Mouse (Mus musculus) heart, postnatal 36 days (tissue): ENCODE data around the gene Dab1. TPM values are rescaled to one million over a fixed set of nuclear protein-coding genes. Genes with fewer than 3 reads are reported as not detected.

Source experiments
- DNase-seq, 2 experiments: peaks; one replicate each; pipeline ENCODE4 v3.0.0; 2021 to 2022
- intact Hi-C: fragments of 180-260 bp; cut with DNase I; formaldehyde crosslinking; loops from one replicate; pipeline ENCODE4 v1.15.1; 2025
- total RNA-seq, 2 experiments: library from RNA; stranded (reverse); gene quantifications; 2 replicates each; pipeline ENCODE4 v1.2.3; 2021

Dab1 gene
- total RNA-seq, 2 experiments from 2014 or later: not detected

GRCm38 (mm10) chr4:104465594-104465993 lies 846.4 kb downstream of the Dab1 start:
- intact Hi-C loops: no loop called here
- DNase-seq: no peak

DNA sequence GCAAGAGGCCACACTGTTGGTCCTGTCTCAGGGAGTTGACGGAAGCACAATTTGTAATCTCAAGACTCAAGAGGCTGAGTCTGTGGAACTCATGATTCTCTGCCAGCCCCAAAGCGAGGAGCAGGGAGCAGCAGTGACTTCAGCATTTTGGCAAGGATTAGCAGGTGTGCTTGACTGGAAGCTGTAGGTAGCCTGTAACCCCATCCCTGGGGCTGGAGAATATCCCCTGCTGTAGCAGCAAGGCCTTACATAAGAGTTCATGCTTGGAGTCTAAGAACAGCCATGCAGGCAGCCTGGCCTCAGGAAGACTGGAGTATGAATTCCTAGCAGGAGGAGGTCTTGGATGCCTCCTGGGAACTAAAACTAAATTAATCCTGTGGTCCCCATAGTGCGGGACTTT lies 849.5 kb downstream of the Dab1 start:
- DNase-seq: no peak
- intact Hi-C loops: no loop called here

- intact Hi-C loops: no loop called here
- DNase-seq: no peak
Observed at GRCm38 (mm10) chr4:104472915-104473314, 853.8 kb downstream of the Dab1 start.

DNA sequence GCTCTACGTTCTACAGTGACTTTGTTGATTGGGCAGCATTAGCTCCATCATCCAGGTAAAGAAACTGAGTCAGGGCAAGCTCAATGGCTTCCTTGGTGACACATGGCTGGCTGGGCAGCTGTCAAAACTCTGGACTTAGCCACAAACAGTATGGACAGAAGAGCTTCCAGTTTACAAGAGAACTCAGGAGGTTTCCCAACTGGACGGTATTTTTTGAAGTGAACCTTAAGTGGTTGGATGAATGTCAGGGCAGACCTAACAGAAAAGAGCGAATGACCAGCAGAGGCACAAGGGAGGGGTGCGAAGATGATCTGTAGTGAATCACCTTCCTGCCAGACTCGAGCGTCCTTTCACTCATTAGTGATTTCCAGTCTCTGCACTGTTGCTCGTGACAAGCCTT lies 857.7 kb downstream of the Dab1 start:
- intact Hi-C loops: no loop called here
- DNase-seq: no peak

DNA sequence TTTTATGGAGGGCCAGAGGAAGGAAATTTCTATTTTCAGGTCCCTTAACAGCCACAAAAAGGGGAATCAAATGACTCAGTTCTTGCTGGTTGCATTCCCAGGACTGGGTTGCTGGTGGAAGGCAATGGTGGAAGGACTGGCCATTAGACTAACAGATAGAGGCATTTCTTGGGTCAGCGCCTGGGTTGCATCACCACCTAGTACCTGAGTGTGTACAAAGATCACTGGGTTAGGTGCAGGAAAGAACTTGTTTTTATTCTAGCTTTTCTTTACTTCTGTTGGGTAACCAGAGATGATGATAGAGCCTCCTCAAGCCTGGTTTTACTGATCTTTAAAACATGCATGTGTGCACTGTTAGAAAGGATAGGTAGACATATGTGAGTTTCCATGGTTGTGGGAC lies 864.8 kb downstream of the Dab1 start:
- intact Hi-C loops: no loop called here

DNA sequence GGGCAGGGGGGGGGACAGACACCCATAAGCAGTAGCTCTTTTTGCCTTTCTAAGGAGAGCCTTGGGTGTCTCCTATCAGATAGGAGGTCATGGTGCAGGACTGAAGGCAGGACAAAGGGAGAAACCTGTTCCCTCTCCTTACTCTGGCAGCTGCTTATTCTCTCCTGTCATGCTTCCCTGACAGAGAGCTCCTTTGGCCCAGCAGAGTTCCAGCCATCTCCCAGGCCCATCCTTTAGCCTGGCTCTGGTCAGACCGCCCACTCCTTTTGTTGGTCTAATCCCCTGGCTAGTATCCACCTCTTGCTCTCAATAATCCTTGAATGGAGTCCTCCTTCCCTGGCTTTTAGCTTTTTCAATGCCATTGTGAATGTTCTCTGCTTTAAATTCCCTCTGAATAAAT lies 878.1 kb downstream of the Dab1 start:
- intact Hi-C loops: no loop called here
- no peak for DNase-seq

More for the DNA sequence above, 864.8 kb downstream of the Dab1 start:
- DNase-seq: no peak

GRCm38 (mm10) chr4:104500112-104500511 lies 881.0 kb downstream of the Dab1 start:
- no peak for DNase-seq
- intact Hi-C loops: no loop called here

- intact Hi-C loops: no loop called here
- no peak for DNase-seq
Observed at GRCm38 (mm10) chr4:104500646-104501045, 881.5 kb downstream of the Dab1 start.

GRCm38 (mm10) chr4:104501245-104501644 lies 882.1 kb downstream of the Dab1 start:
- intact Hi-C loops: no loop called here

GRCm38 (mm10) chr4:104504916-104505315 lies 885.8 kb downstream of the Dab1 start:
- DNase-seq: no peak
- intact Hi-C loops: no loop called here

More at GRCm38 (mm10) chr4:104501245-104501644, 882.1 kb downstream of the Dab1 start:
- no peak for DNase-seq

DNA sequence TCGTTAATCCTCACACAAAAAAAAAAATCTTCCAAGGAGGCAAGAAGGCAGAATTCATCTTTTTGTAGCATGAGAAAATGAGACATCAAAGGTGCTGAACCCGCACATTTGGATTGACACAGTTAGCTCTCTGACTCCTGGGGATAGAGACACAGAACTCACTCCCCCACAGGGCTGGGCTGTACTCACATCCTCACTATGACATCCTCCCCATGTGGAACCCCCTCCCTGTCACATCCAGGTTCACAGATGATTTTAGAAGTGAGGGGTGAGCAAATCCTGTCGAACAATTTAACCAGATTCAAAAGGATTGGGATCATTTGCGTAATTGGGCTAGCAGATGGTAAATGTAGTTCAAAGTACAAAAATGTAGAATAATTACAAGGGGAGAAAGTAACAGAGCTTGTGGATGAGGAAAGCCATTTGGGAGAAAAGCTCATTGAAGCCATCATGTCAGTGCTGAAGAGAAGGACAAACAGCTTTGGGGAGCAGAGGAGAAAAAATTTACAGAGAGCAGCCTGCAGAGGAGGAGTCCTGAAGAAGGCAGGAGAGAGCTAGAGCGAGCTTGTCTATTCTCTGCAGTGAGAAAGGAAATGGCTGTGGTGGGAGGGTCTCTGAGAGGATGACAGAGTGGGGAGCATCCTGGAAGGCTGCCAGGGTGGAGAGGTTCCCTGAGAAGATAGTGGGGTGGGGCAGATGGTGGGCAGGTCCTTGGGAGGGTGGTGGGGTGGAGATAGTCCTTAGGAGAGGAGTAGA lies 890.2 kb downstream of the Dab1 start:
- no peak for DNase-seq
- intact Hi-C loops: no loop called here

DNA sequence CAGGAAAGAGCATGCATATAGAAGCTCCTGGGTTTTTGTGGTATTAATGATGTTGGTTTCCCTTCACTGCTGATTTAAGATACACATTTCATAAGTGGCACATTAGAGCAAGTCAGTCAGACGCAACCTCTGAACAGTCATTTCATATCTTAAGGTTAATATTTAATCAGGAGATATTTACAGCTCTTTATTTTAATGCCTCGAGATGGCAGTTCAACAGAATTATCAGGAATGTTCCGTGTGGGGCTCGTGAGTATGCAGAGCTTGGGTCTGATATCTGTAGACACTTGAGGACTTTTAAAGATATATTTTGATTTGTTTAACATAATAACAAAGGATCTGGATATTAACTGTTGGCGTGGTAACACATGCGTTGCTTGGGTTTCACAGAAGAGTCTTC lies 892.7 kb downstream of the Dab1 start:
- intact Hi-C loops: no loop called here
- DNase-seq: no peak

GRCm38 (mm10) chr4:104512513-104512912 lies 893.4 kb downstream of the Dab1 start:
- intact Hi-C loops: no loop called here

DNA sequence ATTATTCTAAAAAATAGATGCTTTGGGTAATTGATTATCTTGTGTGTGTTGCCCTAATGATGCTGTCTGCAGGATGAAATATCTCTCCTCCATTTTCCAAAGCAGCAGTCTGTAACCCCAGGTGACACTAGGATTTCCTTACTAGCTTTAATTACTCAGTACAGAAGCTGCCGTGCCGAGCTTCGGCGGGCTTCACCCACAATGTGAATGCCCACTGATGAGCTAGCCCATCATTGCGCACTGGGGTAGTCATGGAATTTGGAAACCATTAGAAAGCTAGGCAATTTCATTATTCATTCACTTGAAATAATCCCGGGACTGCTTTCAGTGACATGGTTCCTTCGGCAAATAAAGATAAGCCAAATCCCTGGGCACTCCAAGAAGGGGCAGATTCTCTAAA lies 894.5 kb downstream of the Dab1 start:
- no peak for DNase-seq
- intact Hi-C loops: loop anchor here (2.0 kb wide), 1 partner anchor 381 kb away; no protein-coding TSS in a partner anchor

More at GRCm38 (mm10) chr4:104512513-104512912, 893.4 kb downstream of the Dab1 start:
- DNase-seq: no peak

- intact Hi-C loops: loop anchor here (2.0 kb wide), 1 partner anchor 380 kb away; no protein-coding TSS in a partner anchor
- DNase-seq: peak; percentile 1 to 10
Observed at GRCm38 (mm10) chr4:104514568-104515000, 895.4 kb downstream of the Dab1 start.

GRCm38 (mm10) chr4:104515681-104516080 lies 896.5 kb downstream of the Dab1 start:
- intact Hi-C loops: loop anchor here (2.0 kb wide), 1 partner anchor 379 kb away; no protein-coding TSS in a partner anchor
- no peak for DNase-seq

DNA sequence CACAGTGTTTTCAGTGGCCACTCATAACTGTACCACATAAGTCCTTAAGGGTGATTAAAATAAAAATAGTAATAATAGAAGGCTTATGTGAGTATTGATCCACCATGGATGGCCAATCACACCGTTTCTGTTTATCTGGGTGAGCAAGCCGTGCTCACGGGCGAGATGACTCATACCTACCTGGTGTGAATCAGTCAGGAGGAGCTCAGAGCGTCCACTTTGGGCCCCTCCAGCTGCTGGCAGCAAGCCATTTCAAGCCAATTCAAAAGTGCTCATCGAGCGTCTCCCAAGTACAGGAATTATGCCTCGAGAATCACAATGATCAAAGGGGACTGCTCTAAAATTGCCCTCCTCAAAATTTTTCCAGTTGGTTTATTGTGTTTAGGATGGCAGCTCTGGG lies 903.2 kb downstream of the Dab1 start:
- no peak for DNase-seq
- intact Hi-C loops: no loop called here

DNA sequence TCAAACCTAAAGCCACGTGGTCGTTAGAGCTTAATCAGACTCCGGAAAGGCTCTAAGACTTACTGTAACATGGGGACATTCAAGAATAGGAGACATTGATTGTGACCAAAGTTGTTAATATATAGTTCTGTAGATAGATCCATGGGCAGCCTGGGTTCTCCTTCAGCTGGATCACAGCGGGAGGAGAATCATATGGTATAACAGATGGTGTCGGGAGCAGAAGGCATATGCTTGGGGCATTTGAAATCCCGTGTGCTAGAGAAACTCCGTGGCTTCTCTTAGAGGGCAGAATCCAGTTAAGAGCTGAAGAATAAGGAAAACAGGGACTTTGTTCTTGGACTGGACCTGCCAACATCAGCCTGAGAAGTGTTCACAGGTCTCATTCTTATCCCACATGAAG lies 904.6 kb downstream of the Dab1 start:
- intact Hi-C loops: no loop called here
- DNase-seq: no peak

DNA sequence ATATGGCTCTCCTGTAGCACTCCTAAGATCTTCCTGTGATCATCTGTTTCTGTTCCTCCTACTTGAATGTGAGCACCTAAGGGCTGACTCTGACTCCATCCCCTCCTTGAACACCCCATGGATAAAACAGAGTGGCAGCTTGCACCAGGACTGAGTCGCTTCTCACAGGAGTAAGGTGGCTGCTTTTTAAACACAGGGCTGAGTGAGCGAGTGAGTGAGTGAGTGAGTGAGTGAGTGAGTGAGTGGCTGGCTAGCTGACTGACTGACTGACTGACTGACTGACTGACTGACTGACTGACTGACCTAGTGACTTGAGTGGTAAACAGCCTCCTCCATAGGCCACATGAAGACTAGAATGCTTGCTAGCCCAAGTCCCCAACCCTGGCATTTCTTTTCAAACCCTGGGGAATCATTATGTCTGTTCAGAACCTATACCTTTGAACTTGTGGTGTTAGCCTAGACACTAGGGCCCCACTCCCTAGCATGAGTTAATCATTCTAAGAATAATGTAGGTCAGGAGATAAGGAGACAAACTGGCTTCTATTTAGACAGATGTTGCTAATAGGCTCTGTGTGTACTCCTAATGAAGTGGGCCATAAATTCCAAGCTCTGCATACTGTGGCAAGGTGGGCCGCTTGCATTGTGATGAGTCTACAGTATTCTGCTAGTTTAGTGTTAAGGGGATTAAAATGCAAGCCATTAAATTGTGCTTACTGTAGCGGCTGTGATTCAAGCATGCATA lies 910.9 kb downstream of the Dab1 start:
- intact Hi-C loops: no loop called here

GRCm38 (mm10) chr4:104532846-104533245 lies 913.7 kb downstream of the Dab1 start:
- no peak for DNase-seq
- intact Hi-C loops: no loop called here

More for the DNA sequence above, 910.9 kb downstream of the Dab1 start:
- no peak for DNase-seq

DNA sequence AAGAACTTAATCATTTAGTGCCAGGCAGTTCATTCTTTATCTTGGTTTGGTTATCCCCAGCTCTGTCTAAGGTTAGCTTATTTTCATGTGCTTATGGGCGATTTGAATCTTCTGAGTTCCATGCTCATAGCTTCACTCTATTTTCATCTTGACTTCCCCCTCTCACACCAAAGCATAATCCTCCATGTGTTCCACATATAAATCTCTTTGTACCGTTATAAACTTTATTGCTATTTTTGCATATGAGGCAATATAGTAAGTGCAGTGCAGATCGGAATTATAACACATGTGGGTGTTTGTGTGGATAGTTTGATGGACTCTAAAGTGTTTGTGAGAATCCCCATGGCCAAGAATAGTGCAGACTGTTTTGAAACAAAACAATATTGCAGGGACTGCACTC lies 919.3 kb downstream of the Dab1 start:
- intact Hi-C loops: no loop called here
- DNase-seq: no peak

DNA sequence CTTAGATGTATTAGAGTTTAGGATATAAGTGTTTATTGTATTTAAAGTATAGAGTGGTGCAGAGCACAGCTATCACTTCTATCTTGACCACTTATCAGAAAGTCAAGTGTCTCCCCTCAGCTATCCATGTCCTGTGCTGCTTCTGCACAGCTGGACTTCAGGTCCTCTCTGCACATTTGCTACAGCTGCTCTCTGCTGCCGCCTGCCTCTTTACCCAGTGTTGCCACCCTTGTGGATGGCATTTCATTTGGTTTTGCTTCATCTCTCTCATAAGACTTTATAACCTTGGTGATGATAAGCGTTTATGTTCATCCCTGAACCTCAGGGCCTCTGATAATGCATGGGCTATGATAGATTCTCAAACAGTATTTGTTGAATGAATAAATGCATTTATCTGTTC lies 919.9 kb downstream of the Dab1 start:
- intact Hi-C loops: no loop called here
- DNase-seq: no peak
